Comparison of ENCODE assay signal across 7 mouse cellular contexts in the genomic region with DNA sequence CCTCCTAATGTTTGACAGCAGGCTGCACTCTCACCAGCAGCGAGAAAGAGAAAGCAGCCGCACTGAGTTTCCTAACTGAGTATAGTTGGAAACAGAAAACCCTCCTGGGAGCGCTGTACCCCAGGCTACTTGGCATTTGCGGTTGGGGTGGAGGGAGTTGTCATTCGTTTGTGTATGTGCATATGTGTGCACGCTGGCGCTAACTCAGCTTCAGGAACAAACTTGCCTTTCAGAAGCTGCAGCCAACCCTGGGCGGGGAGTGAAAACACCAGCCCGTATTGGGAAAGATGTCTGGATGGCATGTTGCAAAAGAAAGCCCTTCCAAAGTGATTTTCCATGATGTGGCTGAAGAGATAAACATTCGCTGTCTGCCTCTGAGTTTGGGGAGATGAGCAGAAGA. TPM values are rescaled to one million over a fixed set of nuclear protein-coding genes. Genes with fewer than 3 reads are reported as not detected.
DNase-seq lines count a peak whose midpoint lies in the region; ATAC-seq lines count a peak whose summit lies in the region.

No protein-coding gene starts in this region.

- H3K27me3 ChIP-seq in forebrain, embryonic 14.5 days (replicated peaks; ENCODE audit: control insufficient read depth, insufficient read depth, low read length) = no peaks in the 10 kb centered on the region
- no peaks in the 10 kb centered on the region for H3K27me3 ChIP-seq in kidney, embryonic 16.5 days (ENCODE audit: insufficient read depth, low read length)
- no peaks in the 10 kb centered on the region for H3K27me3 ChIP-seq in midbrain, embryonic 10.5 days (ENCODE audit: low read depth, poor library complexity, severe bottlenecking)

- H3K9me3 ChIP-seq in forebrain, embryonic 14.5 days (replicated peaks; ENCODE audit: control insufficient read depth, low read length) = no peaks in the 10 kb centered on the region
- no peaks in the 10 kb centered on the region for H3K9me3 ChIP-seq in kidney, embryonic 16.5 days (ENCODE audit: low read length)
- no peaks in the 10 kb centered on the region for H3K9me3 ChIP-seq in midbrain, embryonic 10.5 days (replicated peaks)

- peaks cover 4% of the 10 kb centered on the region for H3K4me1 ChIP-seq in forebrain, embryonic 14.5 days (ENCODE audit: control insufficient read depth, insufficient read depth, low read length)
- H3K4me1 ChIP-seq in kidney, embryonic 16.5 days (ENCODE audit: insufficient read depth, low read length) = peaks cover 7% of the 10 kb centered on the region; the same call in 1 of the 2 replicates
- H3K4me1 ChIP-seq in midbrain, embryonic 10.5 days = peaks cover 16% of the 10 kb centered on the region

- no peaks in the 10 kb centered on the region for H3K36me3 ChIP-seq in forebrain, embryonic 14.5 days (ENCODE audit: control insufficient read depth, insufficient read depth, low read length)
- H3K36me3 ChIP-seq in kidney, embryonic 16.5 days (ENCODE audit: insufficient read depth, low read length) = 0 out of 2 replicates have a peak, but pooled peaks cover 5% of the 10 kb centered on the region
- no peaks in the 10 kb centered on the region for H3K36me3 ChIP-seq in midbrain, embryonic 10.5 days

- no peak overlapping the region for H3K9ac ChIP-seq in forebrain, embryonic 14.5 days (ENCODE audit: low read length)
- peak overlapping the region; percentile 23; the same call in 1 of the 2 replicates for H3K9ac ChIP-seq in kidney, embryonic 16.5 days (replicated peaks; ENCODE audit: low read length)

- ATAC-seq in forebrain, embryonic 14.5 days = peak; percentile 45
- no peak; the same call in 1 of the 2 replicates for ATAC-seq in kidney, embryonic 16.5 days (ENCODE audit: low FRiP score, low TSS enrichment)

- peak; percentile 34 to 40 for DNase-seq in right cerebral cortex, postnatal 10 days (ENCODE audit: low spot score in 2 of 2)
- no peak for DNase-seq in right cerebral cortex, postnatal 14 days
- DNase-seq in forebrain, embryonic 14.5 days (ENCODE audit: low spot score) = peak; percentile 49
- peak; percentile 71 for DNase-seq in lung, postnatal 36 days
- DNase-seq in c-Kit-positive CD71-positive TER-119-positive erythroid progenitor cells, embryonic 14.5 days (ENCODE audit: low spot score) = no peak
- no peak for DNase-seq in midbrain, embryonic 10.5 days (ENCODE audit: low spot score)

- H3K4me2 ChIP-seq in forebrain, embryonic 14.5 days (ENCODE audit: low read length) = peak overlapping the region; percentile 15; the same call in 1 of the 2 replicates
- H3K4me2 ChIP-seq in kidney, embryonic 16.5 days (replicated peaks; ENCODE audit: low read depth, low read length) = peak overlapping the region; percentile 44

- peak overlapping the region; percentile 41; the same call in 1 of the 2 replicates for H3K27ac ChIP-seq in forebrain, embryonic 14.5 days (ENCODE audit: low read depth, low read length)
- H3K27ac ChIP-seq in kidney, embryonic 16.5 days (ENCODE audit: low read length) = peak overlapping the region; percentile 67
- no peak overlapping the region for H3K27ac ChIP-seq in midbrain, embryonic 10.5 days (replicated peaks)

- no peak overlapping the region for H3K4me3 ChIP-seq in forebrain, embryonic 14.5 days (ENCODE audit: low read depth, low read length)
- peak overlapping the region; percentile 20 for H3K4me3 ChIP-seq in kidney, embryonic 16.5 days (ENCODE audit: low read length)
- no peak overlapping the region for H3K4me3 ChIP-seq in midbrain, embryonic 10.5 days

- 29% methylated on average over 10 of the region's 10 CpGs for WGBS in forebrain, embryonic 14.5 days
- 34% methylated on average over 10 of the region's 10 CpGs for WGBS in kidney, embryonic 16.5 days
- 39% methylated on average over 10 of the region's 10 CpGs for WGBS in midbrain, embryonic 10.5 days

RNA-seq across cellular contexts. Expression of a gene that starts 0.3 kb away (rescaled TPM):
- 40.2 and 47.9 TPM in 2 replicates for polyA plus RNA-seq in forebrain, embryonic 14.5 days (2014; fragmentation: Nextera tagmentation; extraction: Ambion mirVana)
- 31.3 and 40.0 TPM in 2 replicates for polyA plus RNA-seq in kidney, embryonic 16.5 days (2015; fragmentation: Nextera tagmentation; extraction: Ambion mirVana)
- 40.9 and 47.7 TPM in 2 replicates for polyA plus RNA-seq in midbrain, embryonic 10.5 days (2016; fragmentation: Nextera tagmentation; extraction: Ambion mirVana)

RNA-seq across cellular contexts. Expression of a gene that starts 4.1 kb away (rescaled TPM):
- 130 and 154 TPM in 2 replicates for polyA plus RNA-seq in forebrain, embryonic 14.5 days (2014; fragmentation: Nextera tagmentation; extraction: Ambion mirVana)
- polyA plus RNA-seq in kidney, embryonic 16.5 days (2015; fragmentation: Nextera tagmentation; extraction: Ambion mirVana) = 155 and 159 TPM in 2 replicates
- polyA plus RNA-seq in midbrain, embryonic 10.5 days (2016; fragmentation: Nextera tagmentation; extraction: Ambion mirVana) = 180 and 203 TPM in 2 replicates

RNA-seq across cellular contexts. Expression of a gene that starts 56.8 kb away (rescaled TPM):
- 73.7 and 85.8 TPM in 2 replicates for polyA plus RNA-seq in forebrain, embryonic 14.5 days (2014; fragmentation: Nextera tagmentation; extraction: Ambion mirVana)
- 58.5 and 68.6 TPM in 2 replicates for polyA plus RNA-seq in kidney, embryonic 16.5 days (2015; fragmentation: Nextera tagmentation; extraction: Ambion mirVana)
- 60.5 and 65.8 TPM in 2 replicates for polyA plus RNA-seq in midbrain, embryonic 10.5 days (2016; fragmentation: Nextera tagmentation; extraction: Ambion mirVana)

Comparison
In these comparisons a context has a peak if more than half of its experiments do, and no peak if none do; other contexts are left out.
1. DNase-seq: peak in right cerebral cortex, postnatal 10 days (2 of 2), forebrain, embryonic 14.5 days (single experiment) and lung, postnatal 36 days (single experiment); none in right cerebral cortex, postnatal 14 days (single experiment), c-Kit-positive CD71-positive TER-119-positive erythroid progenitor cells, embryonic 14.5 days (single experiment) and midbrain, embryonic 10.5 days (single experiment).